Mouse (Mus musculus) testis, adult 2 months (tissue): Measurements from ENCODE around the gene Hydin.

Experiments
- CTCF ChIP-seq: fragments of 200-500 bp; IDR thresholded peaks from 2 replicates; pipeline ENCODE4 v1.5.1; 2012; ENCODE audit warnings: low read depth, mild to moderate bottlenecking, inconsistent platforms, low read length, moderate library complexity; ENCODE audit not compliant: control insufficient read depth, insufficient read depth, insufficient replicate concordance
- POLR2A ChIP-seq: fragments of 200-500 bp; IDR thresholded peaks from 2 replicates; pipeline ENCODE4 v1.6.1; 2012; ENCODE audit warnings: low read depth, mild to moderate bottlenecking, inconsistent platforms, low read length, moderate library complexity; ENCODE audit not compliant: control insufficient read depth

- no peak for TF ChIP-seq POLR2A
- TF ChIP-seq CTCF, result no peak
Observed at GRCm38 (mm10) chr8:110267268-110267667, 491 bp downstream of the Hydin start.
